Mouse (Mus musculus) embryonic facial prominence, embryonic 14.5 days (tissue): ENCODE results near the gene Eno3. TPM values are rescaled to one million over a fixed set of nuclear protein-coding genes. Genes with fewer than 3 reads are reported as not detected.

Source experiments
- ATAC-seq: fragments of 200-750 bp; cut with Nextera tagmentation; 2 replicates; pipeline ENCODE4 v1.8.0; 2017; ENCODE audit warnings: low read depth, moderate number of reproducible peaks, moderate TSS enrichment
- DNase-seq: peaks from one replicate; pipeline ENCODE4 v3.0.0-alpha.2; 2015; ENCODE audit warnings: low spot score
- H3K27ac ChIP-seq: fragments of 300-500 bp; sonication (generic); replicated peaks from 2 replicates; pipeline ENCODE4 v1.5.1; 2014; ENCODE audit warnings: low read depth, mild to moderate bottlenecking, low read length, moderate library complexity
- H3K27me3 ChIP-seq: fragments of 300-500 bp; sonication (generic); replicated peaks from 2 replicates; pipeline ENCODE4 v1.6.1; 2014; ENCODE audit warnings: low read length; ENCODE audit not compliant: control insufficient read depth, insufficient read depth
- H3K36me3 ChIP-seq: fragments of 300-500 bp; sonication (generic); 2 replicates; pipeline ENCODE4 v1.6.1; 2014; ENCODE audit warnings: low read length, mixed read lengths; ENCODE audit not compliant: control insufficient read depth, insufficient read depth
- H3K4me1 ChIP-seq: fragments of 300-500 bp; sonication (generic); 2 replicates; pipeline ENCODE4 v1.6.1; 2014; ENCODE audit warnings: antibody characterized with exemption, low read length; ENCODE audit not compliant: control insufficient read depth, insufficient read depth
- H3K4me2 ChIP-seq: fragments of 300-500 bp; sonication (generic); 2 replicates; pipeline ENCODE4 v1.6.1; 2014; ENCODE audit warnings: low read depth, mild to moderate bottlenecking, low read length, moderate library complexity, mixed read lengths
- H3K4me3 ChIP-seq: fragments of 300-500 bp; sonication (generic); 2 replicates; pipeline ENCODE4 v1.5.1; 2014; ENCODE audit warnings: low read depth, mild to moderate bottlenecking, low read length
- H3K9ac ChIP-seq: fragments of 300-500 bp; sonication (generic); 2 replicates; pipeline ENCODE4 v1.6.1; 2014; ENCODE audit warnings: low read depth, mild to moderate bottlenecking, low read length, moderate library complexity, mixed read lengths
- H3K9me3 ChIP-seq: fragments of 300-500 bp; sonication (generic); 2 replicates; pipeline ENCODE4 v1.6.1; 2016; ENCODE audit warnings: low read length; ENCODE audit not compliant: control insufficient read depth
- WGBS: fragments of 180-500 bp; shearing (Covaris S2); extraction: QIAGEN DNeasy Blood & Tissue Kit; methylation state at CpG from one replicate; pipeline ENCODE4 v1.1.7; 2014; 5-methylcytosine and 5-hydroxymethylcytosine counted together
- microRNA-seq: library from miRNA; unstranded; fragments of <30 nt; microRNA quantifications from one replicate; pipeline ENCODE4, GENCODE M21; 2016; ENCODE audit warnings: borderline number of aligned reads
- polyA plus RNA-seq: library from polyadenylated mRNA; unstranded; fragments of >200 nt; fragmentation: Nextera tagmentation; extraction: Ambion mirVana; gene quantifications from 2 replicates; pipeline ENCODE4 v1.2.1, GENCODE M21; 2014

Gene Eno3
- polyA plus RNA-seq, 1 experiment from 2014 or later, result 289 TPM

DNA sequence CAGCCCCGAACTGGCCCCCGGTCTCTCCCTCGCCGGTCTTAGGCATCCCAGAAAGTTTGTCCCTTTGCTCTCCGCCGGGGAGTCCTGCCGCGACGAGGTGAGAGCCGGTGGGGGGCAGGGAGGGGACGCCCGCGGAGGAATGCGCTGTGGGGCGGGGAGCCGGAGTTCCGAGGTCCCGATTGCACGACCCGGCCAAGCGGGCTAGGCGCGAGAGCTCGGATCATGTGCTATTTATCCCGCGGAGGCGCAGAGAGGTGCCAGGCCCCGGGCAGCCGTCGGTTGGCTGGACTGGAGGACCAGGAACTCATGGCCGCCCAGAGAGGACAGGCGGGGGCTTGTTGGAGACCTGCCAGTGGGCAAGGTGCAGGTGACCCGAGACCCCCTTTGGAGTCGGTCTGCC lies 43.6 kb downstream of the Eno3 start:
- ATAC-seq (peak; percentile 32), DNase-seq (peak; percentile 50)
- peaks cover 27% of the 10 kb centered on the region for H3K36me3 ChIP-seq
- peak overlapping the region; percentile 83 for H3K4me3 ChIP-seq
- WGBS, result 1% methylated on average over 12 of the region's 34 CpGs
- peaks cover 19% of the 10 kb centered on the region for H3K4me1 ChIP-seq
- no peaks in the 10 kb centered on the region for H3K9me3 ChIP-seq
- H3K27me3 ChIP-seq, result no peaks in the 10 kb centered on the region
- H3K9ac ChIP-seq, result peak overlapping the region; percentile 93
- peak overlapping the region; percentile 69 for H3K4me2 ChIP-seq
- peak overlapping the region; percentile 93 for H3K27ac ChIP-seq

DNA sequence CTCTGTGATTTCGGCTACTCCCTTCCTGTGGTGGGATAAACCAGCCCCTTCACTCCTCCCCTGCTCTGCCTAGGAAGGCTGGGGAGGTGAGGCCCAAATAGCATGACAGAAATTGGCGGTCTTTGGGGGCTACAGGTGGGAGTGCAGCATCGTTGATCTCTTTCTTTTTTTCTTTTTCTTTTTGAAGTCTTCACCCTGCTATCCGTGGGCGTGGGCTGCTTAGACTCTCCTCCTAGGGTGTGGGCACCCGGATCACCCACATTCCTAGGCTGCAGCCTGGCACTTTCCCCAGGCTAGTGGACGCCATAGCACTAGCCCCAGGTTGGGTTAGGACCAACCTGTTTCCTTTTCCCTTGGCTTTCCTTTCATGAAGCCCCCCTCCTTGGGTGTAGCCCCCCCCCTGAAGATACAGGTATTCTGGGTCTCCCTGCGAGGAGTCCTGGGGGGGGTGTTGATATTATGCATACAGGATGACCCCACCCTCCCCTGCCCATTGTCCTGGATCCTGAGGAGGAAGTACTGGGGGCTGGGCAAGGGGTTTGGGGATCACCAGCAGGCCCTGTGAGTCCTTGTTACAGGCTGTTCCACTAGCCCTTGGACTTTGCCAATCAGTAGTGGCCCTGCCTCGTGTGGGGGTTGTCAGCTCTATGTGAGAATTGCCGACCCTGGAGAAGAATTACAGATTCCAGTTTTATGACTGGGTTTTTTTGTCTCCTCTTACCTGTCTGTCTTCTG lies 44.4 kb downstream of the Eno3 start:
- peaks cover 35% of the 10 kb centered on the region for H3K36me3 ChIP-seq
- H3K4me1 ChIP-seq, result peaks cover 19% of the 10 kb centered on the region
- DNase-seq, result no peak
- ATAC-seq, result no peak
- peak overlapping the region; percentile 93 for H3K9ac ChIP-seq
- H3K27ac ChIP-seq, result no peak overlapping the region; the same call in 1 of the 2 replicates
- H3K4me3 ChIP-seq, result peak overlapping the region; percentile 83
- no peaks in the 10 kb centered on the region for H3K9me3 ChIP-seq
- WGBS, result 11% methylated on average over 10 of the region's 10 CpGs
- H3K27me3 ChIP-seq, result no peaks in the 10 kb centered on the region
- peak overlapping the region; percentile 69 for H3K4me2 ChIP-seq

DNA sequence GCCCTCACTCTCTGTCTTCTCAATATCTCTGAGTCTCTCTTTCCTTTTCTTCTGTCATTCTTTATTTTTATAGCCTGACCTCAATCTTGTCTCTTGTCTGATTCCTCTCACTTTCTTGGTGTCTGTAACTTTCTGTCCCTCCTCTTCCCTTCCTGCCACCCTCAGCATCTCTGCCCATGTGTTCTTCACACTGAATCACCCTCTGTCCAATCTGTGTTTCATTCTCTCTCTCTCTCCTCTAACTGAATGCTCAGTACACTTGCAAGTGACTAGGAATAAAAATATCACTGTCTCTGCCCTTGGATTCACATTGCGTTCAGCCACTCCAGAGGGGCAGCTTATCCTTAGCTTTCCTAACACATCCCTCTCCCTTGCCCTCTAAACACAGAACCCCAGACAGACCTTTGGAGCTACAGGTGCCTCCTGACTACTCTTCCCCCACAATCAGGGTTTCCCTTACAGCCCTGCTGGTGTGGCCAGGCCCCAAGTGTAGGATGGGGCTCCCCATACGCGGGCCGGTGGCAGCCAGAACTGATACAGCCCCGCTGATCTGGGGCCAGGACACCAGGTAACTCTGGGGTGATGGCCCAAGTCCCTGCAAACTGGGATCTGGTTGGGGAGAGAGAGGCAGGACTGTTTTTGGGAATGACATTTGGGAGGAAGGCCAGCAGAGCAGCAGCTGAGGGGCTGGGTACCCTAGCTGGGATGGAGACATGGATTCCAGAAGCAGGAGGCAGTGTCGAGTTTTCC lies 45.2 kb downstream of the Eno3 start:
- ATAC-seq, result no peak
- DNase-seq, result no peak
- H3K27me3 ChIP-seq, result no peaks in the 10 kb centered on the region
- peaks cover 42% of the 10 kb centered on the region for H3K36me3 ChIP-seq
- H3K9me3 ChIP-seq, result no peaks in the 10 kb centered on the region
- H3K4me2 ChIP-seq, result peak overlapping the region; percentile 69
- H3K4me3 ChIP-seq, result peak overlapping the region; percentile 83
- peak overlapping the region; percentile 93 for H3K9ac ChIP-seq
- H3K27ac ChIP-seq, result no peak overlapping the region; the same call in 1 of the 2 replicates
- WGBS, result 78% methylated on average over 6 of the region's 6 CpGs
- H3K4me1 ChIP-seq, result peaks cover 19% of the 10 kb centered on the region

DNA sequence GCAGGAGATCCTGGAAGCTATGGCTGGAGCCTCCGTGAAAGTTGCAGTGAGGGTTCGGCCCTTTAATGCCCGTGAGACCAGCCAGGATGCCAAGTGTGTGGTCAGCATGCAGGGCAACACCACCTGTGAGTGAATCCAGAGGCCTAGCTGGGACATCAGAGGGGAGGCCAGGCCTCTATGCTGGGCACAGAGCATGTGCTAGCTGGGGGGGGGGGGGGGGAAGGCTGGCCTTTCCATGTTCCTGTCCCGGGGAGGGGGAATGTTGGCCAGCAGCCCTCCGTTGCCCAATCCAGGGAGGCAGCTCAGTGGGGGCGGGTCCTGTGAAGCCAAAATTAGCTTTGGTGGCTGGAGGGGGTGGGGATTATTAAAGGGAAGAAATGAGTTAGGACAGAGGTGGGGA lies 45.8 kb downstream of the Eno3 start:
- Histone ChIP-seq H3K4me2 (peak overlapping the region; percentile 69; the same call in 1 of the 2 replicates), H3K4me1 (peaks cover 19% of the 10 kb centered on the region), H3K4me3 (no peak overlapping the region), H3K27ac (no peak overlapping the region), H3K36me3 (peaks cover 49% of the 10 kb centered on the region), H3K9ac (peak overlapping the region; percentile 93; the same call in 1 of the 2 replicates), H3K27me3 (no peaks in the 10 kb centered on the region), H3K9me3 (no peaks in the 10 kb centered on the region)
- DNase-seq (no peak), ATAC-seq (no peak)
- WGBS, result 61% methylated on average over 5 of the region's 6 CpGs

DNA sequence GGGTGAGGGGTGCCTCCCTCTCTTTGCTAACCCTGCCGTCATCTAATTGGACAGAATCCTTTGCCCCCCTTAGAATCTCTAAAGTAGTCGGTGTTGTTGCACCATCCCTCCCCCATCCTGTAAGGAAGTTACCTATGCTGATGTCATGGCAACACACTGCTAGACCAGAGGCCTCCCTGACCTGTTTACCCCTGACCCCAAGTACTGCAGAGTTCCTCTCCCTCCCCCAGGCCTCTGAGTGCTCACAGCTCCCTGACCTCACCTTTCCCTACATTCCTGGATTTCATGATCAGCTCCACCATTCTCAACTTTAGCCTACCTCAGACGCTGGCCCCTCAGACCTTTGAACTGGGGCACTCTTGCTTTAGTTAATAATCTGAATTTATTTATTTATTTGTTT lies 49.1 kb downstream of the Eno3 start:
- Histone ChIP-seq H3K4me3 (no peak overlapping the region), H3K27me3 (no peaks in the 10 kb centered on the region), H3K4me1 (peaks cover 15% of the 10 kb centered on the region), H3K9me3 (no peaks in the 10 kb centered on the region), H3K9ac (no peak overlapping the region), H3K36me3 (peaks cover 79% of the 10 kb centered on the region), H3K4me2 (no peak overlapping the region), H3K27ac (no peak overlapping the region)
- ATAC-seq, result no peak
- DNase-seq, result no peak
- 81% methylated on average over 3 of the region's 3 CpGs for WGBS

DNA sequence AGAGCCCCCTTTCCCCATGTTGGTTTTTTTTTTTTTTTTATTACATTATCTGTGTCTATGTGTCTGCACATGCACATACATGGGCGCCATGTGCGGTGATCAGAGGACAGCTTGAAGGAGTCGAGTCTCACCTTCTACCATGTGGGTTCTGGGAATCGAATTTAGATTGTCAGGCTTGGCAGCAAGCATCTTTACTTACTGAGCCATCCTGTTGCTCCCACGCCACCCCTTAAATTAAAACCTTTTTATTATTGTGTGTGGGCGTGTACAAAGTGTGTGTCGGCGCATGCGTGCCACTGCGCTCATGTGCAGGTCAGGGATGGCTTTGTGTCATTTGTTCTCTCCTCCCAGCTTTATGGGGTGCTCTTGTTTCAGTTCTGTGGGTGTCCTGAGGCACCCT lies 54.0 kb downstream of the Eno3 start:
- no peak overlapping the region for H3K4me2 ChIP-seq
- WGBS, result 95% methylated on average over 10 of the region's 10 CpGs
- no peaks in the 10 kb centered on the region for H3K4me1 ChIP-seq
- no peaks in the 10 kb centered on the region for H3K9me3 ChIP-seq
- H3K9ac ChIP-seq, result no peak overlapping the region
- ATAC-seq (no peak), DNase-seq (no peak)
- H3K27me3 ChIP-seq, result no peaks in the 10 kb centered on the region
- H3K36me3 ChIP-seq, result peaks cover 84% of the 10 kb centered on the region
- H3K27ac ChIP-seq, result no peak overlapping the region
- H3K4me3 ChIP-seq, result no peak overlapping the region

Small RNA genes lying within 50 kb of the gene (microRNA-seq; reads per million reads assigned to microRNA genes)
- gene Mir6925, result 0.50 reads per million

Other genes starting within 250 kb of the Eno3 start
- 29.8 and 36.2 TPM in 2 replicates for gene Pelp1, start 247.2 kb upstream of the Eno3 start, polyA plus RNA-seq
- gene Arrb2, start 224.6 kb upstream of the Eno3 start, polyA plus RNA-seq, result 19.0 and 24.1 TPM in 2 replicates
- 37.0 and 40.6 TPM in 2 replicates for gene Med11, start 205.3 kb upstream of the Eno3 start, polyA plus RNA-seq
- 0.31 and 0.85 TPM in 2 replicates for gene Zmynd15, start 197.8 kb upstream of the Eno3 start, polyA plus RNA-seq
- gene Cxcl16, start 197.2 kb upstream of the Eno3 start, polyA plus RNA-seq, result 5.7 and 6.0 TPM in 2 replicates
- 0.52 TPM in 1 of 2 replicates, not detected in the other for gene Tm4sf5, start 152.0 kb upstream of the Eno3 start, polyA plus RNA-seq
- gene Vmo1, start 142.6 kb upstream of the Eno3 start, polyA plus RNA-seq, result 0.54 and 0.98 TPM in 2 replicates
- gene Gltpd2, start 138.0 kb upstream of the Eno3 start, polyA plus RNA-seq, result 0.53 and 0.84 TPM in 2 replicates
- 706 and 727 TPM in 2 replicates for gene Psmb6, start 131.8 kb upstream of the Eno3 start, polyA plus RNA-seq
- 1.1 and 2.7 TPM in 2 replicates for gene Gm40193, start 124.3 kb upstream of the Eno3 start, polyA plus RNA-seq
- gene Pld2, start 117.1 kb upstream of the Eno3 start, polyA plus RNA-seq, result 9.2 and 9.5 TPM in 2 replicates
- gene Mink1, start 94.3 kb upstream of the Eno3 start, polyA plus RNA-seq, result 17.2 and 18.3 TPM in 2 replicates
- not detected in 2 replicates for gene 4930544D05Rik, start 41.4 kb upstream of the Eno3 start, polyA plus RNA-seq
- gene Chrne, start 38.0 kb upstream of the Eno3 start, polyA plus RNA-seq, result 0.51 and 0.58 TPM in 2 replicates
- gene Gp1ba, start 18.1 kb upstream of the Eno3 start, polyA plus RNA-seq, result 0.38 and 0.60 TPM in 2 replicates
- gene Rnf167, start 10.0 kb upstream of the Eno3 start, polyA plus RNA-seq, result 100 and 105 TPM in 2 replicates
- 147 and 165 TPM in 2 replicates for gene Slc25a11, start 9.7 kb upstream of the Eno3 start, polyA plus RNA-seq
- gene Pfn1, start 2.6 kb upstream of the Eno3 start, polyA plus RNA-seq, result 1,605 and 1,712 TPM in 2 replicates
- 88.9 and 97.1 TPM in 2 replicates for gene Spag7, start 12.2 kb downstream of the Eno3 start, polyA plus RNA-seq
- 12.6 and 12.8 TPM in 2 replicates for gene Camta2, start 30.9 kb downstream of the Eno3 start, polyA plus RNA-seq
- 1.1 TPM in 2 replicates for gene Inca1, start 43.0 kb downstream of the Eno3 start, polyA plus RNA-seq
- 14.4 and 14.8 TPM in 2 replicates for gene Kif1c, start 43.3 kb downstream of the Eno3 start, polyA plus RNA-seq
- gene Zfp3, start 107.0 kb downstream of the Eno3 start, polyA plus RNA-seq, result 7.0 and 7.3 TPM in 2 replicates
- 0.50 and 0.83 TPM in 2 replicates for gene Scimp, start 155.4 kb downstream of the Eno3 start, polyA plus RNA-seq
- 29.4 and 31.8 TPM in 2 replicates for gene Rabep1, start 187.6 kb downstream of the Eno3 start, polyA plus RNA-seq